In the genomic region with DNA sequence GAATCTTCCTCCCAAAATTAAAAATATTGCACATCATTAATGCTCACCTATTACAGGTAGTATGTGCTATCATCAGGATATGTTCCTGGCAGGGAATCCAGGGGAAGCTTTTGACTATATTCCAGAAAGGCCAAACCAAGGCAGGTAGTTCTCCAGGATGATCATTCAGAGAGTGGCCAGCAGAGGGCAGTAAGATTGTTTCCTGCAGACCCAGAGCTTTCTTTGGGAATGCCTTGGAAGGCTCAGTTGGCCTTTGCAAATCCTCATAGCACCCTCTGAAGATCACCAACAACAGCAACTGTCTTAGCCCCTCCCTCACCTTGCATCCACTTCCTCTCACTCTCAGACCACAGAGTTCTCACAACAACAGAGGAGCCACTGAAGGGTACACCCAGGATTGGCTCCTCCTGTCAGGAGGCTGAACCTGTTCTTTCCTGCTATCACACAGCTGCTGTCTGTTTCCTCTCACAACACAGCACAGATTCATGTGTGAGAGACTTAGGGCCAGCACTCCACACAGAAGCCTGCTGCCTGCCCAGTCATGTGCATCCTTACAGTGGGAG, we compare ENCODE assay signal across 9 mouse cellular contexts. TPM values are rescaled to one million over a fixed set of nuclear protein-coding genes. Genes with fewer than 3 reads are reported as not detected.
A peak's percentile ranks its signal among the peaks of the same experiment; 100 is the strongest.
DNase-seq lines count a peak whose midpoint lies in the region; ATAC-seq and TF ChIP-seq lines count a peak whose summit lies in the region.
"Had no signal": no experiment of that assay in that cellular context is flagged by ENCODE, and none has a peak within 500 bp of the region (broad histone marks: within the 10 kb centered on the region; RNA-seq: fewer than 3 reads in every experiment).

No protein-coding gene starts in this region.

- H3K4me3 ChIP-seq in liver, postnatal 0 days (ENCODE audit: low read depth, low read length), result no peak overlapping the region
- H3K4me3 ChIP-seq in bone marrow, adult 2 months (replicated peaks; ENCODE audit: control insufficient read depth, low read depth, low read length), result no peak overlapping the region

- H3K36me3 ChIP-seq in liver, postnatal 0 days (replicated peaks; ENCODE audit: insufficient read depth, low read length), result no peaks in the 10 kb centered on the region

- H3K9ac ChIP-seq in liver, postnatal 0 days (replicated peaks), result no peak overlapping the region

- DNase-seq in cerebellum, postnatal 14 days, result peak; percentile 24 to 54
- DNase-seq in liver, postnatal 0 days, result peak; percentile 25
- DNase-seq in liver, result no peak
- peak; percentile 21 for DNase-seq in mesoderm, embryonic 11.5 days (ENCODE audit: low read depth, low spot score)
- no peak for DNase-seq in MN1 (ENCODE audit: low spot score)
- DNase-seq in left cerebral cortex, adult 8-10 months (ENCODE audit: low spot score in 2 of 2), result no peak

- no peak for ATAC-seq in cerebellum, adult (ENCODE audit: insufficient number of reproducible peaks, low FRiP score, low TSS enrichment)
- no peak for ATAC-seq in liver, postnatal 0 days

- TF ChIP-seq POLR2A in bone marrow, adult 2 months (IDR thresholded peaks at IDR 0.05; ENCODE audit: borderline replicate concordance, control insufficient read depth, low read depth, low read length), result no peak

- TF ChIP-seq EP300 in liver, postnatal 0 days (IDR thresholded peaks at IDR 0.05; ENCODE audit: low read depth), result no peak

- H3K4me2 ChIP-seq in liver, postnatal 0 days (ENCODE audit: low read depth, low read length), result no peak overlapping the region

- no peaks in the 10 kb centered on the region for H3K27me3 ChIP-seq in liver, postnatal 0 days (ENCODE audit: insufficient read depth, low read length)

- H3K27ac ChIP-seq in liver, postnatal 0 days (ENCODE audit: low read depth), result no peak overlapping the region
- H3K27ac ChIP-seq in bone marrow, adult 2 months (ENCODE audit: control insufficient read depth, insufficient read depth, low read depth, low read length, poor library complexity), result no peak overlapping the region

- no peaks in the 10 kb centered on the region for H3K4me1 ChIP-seq in liver, postnatal 0 days (ENCODE audit: insufficient read depth)
- no peaks in the 10 kb centered on the region for H3K4me1 ChIP-seq in bone marrow, adult 2 months (ENCODE audit: control insufficient read depth, insufficient read depth, low read length)

- no peaks in the 10 kb centered on the region for H3K9me3 ChIP-seq in liver, postnatal 0 days (ENCODE audit: low read length)

- TF ChIP-seq CTCF in liver, postnatal 0 days (IDR thresholded peaks at IDR 0.05; ENCODE audit: low read depth), result peak; percentile 48
- 0 out of 2 replicates have a peak, but pooled peaks have one; percentile 3 for TF ChIP-seq CTCF in bone marrow, adult 2 months (IDR thresholded peaks at IDR 0.05; ENCODE audit: control insufficient read depth, insufficient read depth, low read length)

RNA-seq across cellular contexts. Expression of a gene that starts 23.0 kb away (rescaled TPM):
- polyA plus RNA-seq in liver, postnatal 0 days (2015; fragmentation: Nextera tagmentation; extraction: Ambion mirVana), result 0.27 and 1.2 TPM in 2 replicates
- not detected in 2 replicates for polyA plus RNA-seq in bone marrow, adult 2 months (2011; ENCODE audit: insufficient read depth, insufficient read length, low replicate concordance, missing spikeins)
- under 1 TPM in 1 of 4 experiments, not detected in 3; 0.06 TPM for total RNA-seq in left cerebral cortex, adult 8-10 months (2022)
- total RNA-seq: layer of hippocampus, postnatal 10 days had no signal

Comparison
In these comparisons a context has a peak if more than half of its experiments do, and no peak if none do; other contexts are left out.
1. DNase-seq: peak in cerebellum, postnatal 14 days (2 of 2), liver, postnatal 0 days (single experiment) and mesoderm, embryonic 11.5 days (single experiment); none in liver (single experiment), MN1 (single experiment) and left cerebral cortex, adult 8-10 months (0 of 2).